Mouse (Mus musculus): ENCODE data around the gene Msi2. TPM values are rescaled to one million over a fixed set of nuclear protein-coding genes. Genes with fewer than 3 reads are reported as not detected.
A peak's percentile ranks its signal among the peaks of the same experiment; 100 is the strongest.

Gene Msi2
- polyA plus RNA-seq, 1 experiment from 2014 or later, result 20.2 TPM

- Histone ChIP-seq H3K27ac (replicated peaks) (peak overlapping the region; percentile 84), H3K4me3 (peak overlapping the region; percentile 21; the same call in 1 of the 2 replicates), H3K27me3 (replicated peaks; ENCODE audit: low read depth, poor library complexity, severe bottlenecking) (no peaks in the 10 kb centered on the region), H3K4me1 (peaks cover 98% of the 10 kb centered on the region), H3K9me3 (no peaks in the 10 kb centered on the region), H3K36me3 (replicated peaks) (no peaks in the 10 kb centered on the region; the same call in 1 of the 2 replicates)
- peak; percentile 63 for DNase-seq (ENCODE audit: low spot score)
- WGBS, result 32% methylated on average over 6 of the region's 6 CpGs
Measured at GRCm38 (mm10) chr11:88555902-88556549, 162.3 kb downstream of the Msi2 start.

- DNase-seq (ENCODE audit: low spot score), result no peak
- H3K36me3 ChIP-seq (replicated peaks), result no peaks in the 10 kb centered on the region
- WGBS, result 55% methylated on average over 8 of the region's 8 CpGs
- H3K27me3 ChIP-seq (replicated peaks; ENCODE audit: low read depth, poor library complexity, severe bottlenecking), result no peaks in the 10 kb centered on the region
- H3K4me1 ChIP-seq, result peaks cover 98% of the 10 kb centered on the region
- H3K9me3 ChIP-seq, result no peaks in the 10 kb centered on the region
- H3K27ac ChIP-seq (replicated peaks), result peak overlapping the region; percentile 84
- 0 out of 2 replicates have a peak overlapping the region, but pooled peaks have one; percentile 12 for H3K4me3 ChIP-seq
Measured at GRCm38 (mm10) chr11:88555232-88555818, 163.0 kb downstream of the Msi2 start.

- Histone ChIP-seq H3K27me3 (replicated peaks; ENCODE audit: low read depth, poor library complexity, severe bottlenecking) (no peaks in the 10 kb centered on the region), H3K36me3 (replicated peaks) (no peaks in the 10 kb centered on the region), H3K27ac (replicated peaks) (peak overlapping the region; percentile 84), H3K4me1 (peaks cover 98% of the 10 kb centered on the region), H3K9me3 (no peaks in the 10 kb centered on the region), H3K4me3 (no peak overlapping the region; the same call in 1 of the 2 replicates)
- WGBS, result 66% methylated on average over 11 of the region's 11 CpGs
- DNase-seq (ENCODE audit: low spot score), result no peak
Measured at GRCm38 (mm10) chr11:88553521-88554310, 164.6 kb downstream of the Msi2 start.

GRCm38 (mm10) chr11:88552987-88553386 is 165.3 kb downstream of the Msi2 start:
- peaks cover 98% of the 10 kb centered on the region for H3K4me1 ChIP-seq
- WGBS, result 28% methylated on average over 8 of the region's 8 CpGs
- H3K9me3 ChIP-seq, result no peaks in the 10 kb centered on the region
- H3K4me3 ChIP-seq, result no peak overlapping the region; the same call in 1 of the 2 replicates
- no peaks in the 10 kb centered on the region for H3K36me3 ChIP-seq (replicated peaks)
- peak overlapping the region; percentile 84 for H3K27ac ChIP-seq (replicated peaks)
- no peaks in the 10 kb centered on the region for H3K27me3 ChIP-seq (replicated peaks; ENCODE audit: low read depth, poor library complexity, severe bottlenecking)
- DNase-seq (ENCODE audit: low spot score), result peak; percentile 69

GRCm38 (mm10) chr11:88552385-88552784 is 165.9 kb downstream of the Msi2 start:
- no peak for DNase-seq (ENCODE audit: low spot score)
- peaks cover 98% of the 10 kb centered on the region for H3K4me1 ChIP-seq
- H3K9me3 ChIP-seq, result no peaks in the 10 kb centered on the region
- WGBS, result 65% methylated on average over 6 of the region's 6 CpGs
- peak overlapping the region; percentile 73 for H3K27ac ChIP-seq (replicated peaks)
- no peaks in the 10 kb centered on the region for H3K27me3 ChIP-seq (replicated peaks; ENCODE audit: low read depth, poor library complexity, severe bottlenecking)
- H3K4me3 ChIP-seq, result no peak overlapping the region
- H3K36me3 ChIP-seq (replicated peaks), result no peaks in the 10 kb centered on the region

GRCm38 (mm10) chr11:88551034-88551433 is 167.3 kb downstream of the Msi2 start:
- no peak overlapping the region for H3K4me3 ChIP-seq
- no peaks in the 10 kb centered on the region for H3K36me3 ChIP-seq (replicated peaks)
- peaks cover 96% of the 10 kb centered on the region for H3K4me1 ChIP-seq
- no peaks in the 10 kb centered on the region for H3K27me3 ChIP-seq (replicated peaks; ENCODE audit: low read depth, poor library complexity, severe bottlenecking)
- peak; percentile 56 for DNase-seq (ENCODE audit: low spot score)
- H3K27ac ChIP-seq (replicated peaks), result peak overlapping the region; percentile 73
- 19% methylated on average over 3 of the region's 3 CpGs for WGBS
- no peaks in the 10 kb centered on the region for H3K9me3 ChIP-seq

- Histone ChIP-seq H3K27me3 (replicated peaks; ENCODE audit: low read depth, poor library complexity, severe bottlenecking) (no peaks in the 10 kb centered on the region), H3K9me3 (no peaks in the 10 kb centered on the region), H3K36me3 (replicated peaks) (no peaks in the 10 kb centered on the region), H3K27ac (replicated peaks) (peak overlapping the region; percentile 73), H3K4me3 (no peak overlapping the region), H3K4me1 (peaks cover 89% of the 10 kb centered on the region)
- no peak for DNase-seq (ENCODE audit: low spot score)
- WGBS, result 47% methylated on average over 6 of the region's 6 CpGs
Measured at GRCm38 (mm10) chr11:88550083-88550907, 168.0 kb downstream of the Msi2 start.

GRCm38 (mm10) chr11:88549529-88549900 is 168.8 kb downstream of the Msi2 start:
- peak overlapping the region; percentile 73; the same call in 1 of the 2 replicates for H3K27ac ChIP-seq (replicated peaks)
- 84% methylated on average over 13 of the region's 13 CpGs for WGBS
- DNase-seq (ENCODE audit: low spot score), result no peak

GRCm38 (mm10) chr11:88548832-88549528 is 169.3 kb downstream of the Msi2 start:
- Histone ChIP-seq H3K27ac (replicated peaks) (peak overlapping the region; percentile 73; the same call in 1 of the 2 replicates), H3K4me1 (peaks cover 84% of the 10 kb centered on the region), H3K36me3 (replicated peaks) (0 out of 2 replicates have a peak, but pooled peaks cover 2% of the 10 kb centered on the region), H3K4me3 (no peak overlapping the region), H3K27me3 (replicated peaks; ENCODE audit: low read depth, poor library complexity, severe bottlenecking) (no peaks in the 10 kb centered on the region), H3K9me3 (no peaks in the 10 kb centered on the region)
- DNase-seq (ENCODE audit: low spot score), result no peak
- 76% methylated on average over 6 of the region's 6 CpGs for WGBS

More at GRCm38 (mm10) chr11:88549529-88549900, 168.8 kb downstream of the Msi2 start:
- Histone ChIP-seq H3K27me3 (replicated peaks; ENCODE audit: low read depth, poor library complexity, severe bottlenecking) (no peaks in the 10 kb centered on the region), H3K4me1 (peaks cover 84% of the 10 kb centered on the region), H3K36me3 (replicated peaks) (no peaks in the 10 kb centered on the region), H3K9me3 (no peaks in the 10 kb centered on the region), H3K4me3 (no peak overlapping the region)

GRCm38 (mm10) chr11:88548423-88548822 is 169.9 kb downstream of the Msi2 start:
- H3K4me3 ChIP-seq, result no peak overlapping the region
- H3K36me3 ChIP-seq (replicated peaks), result peaks cover 6% of the 10 kb centered on the region; the same call in 1 of the 2 replicates
- H3K27me3 ChIP-seq (replicated peaks; ENCODE audit: low read depth, poor library complexity, severe bottlenecking), result no peaks in the 10 kb centered on the region
- no peaks in the 10 kb centered on the region for H3K9me3 ChIP-seq
- 0 out of 2 replicates have a peak overlapping the region, but pooled peaks have one; percentile 73 for H3K27ac ChIP-seq (replicated peaks)
- H3K4me1 ChIP-seq, result peaks cover 84% of the 10 kb centered on the region
- 76% methylated on average over 7 of the region's 7 CpGs for WGBS
- no peak for DNase-seq (ENCODE audit: low spot score)

- Histone ChIP-seq H3K4me3 (no peak overlapping the region), H3K9me3 (no peaks in the 10 kb centered on the region), H3K27me3 (replicated peaks; ENCODE audit: low read depth, poor library complexity, severe bottlenecking) (no peaks in the 10 kb centered on the region), H3K4me1 (peaks cover 84% of the 10 kb centered on the region), H3K36me3 (replicated peaks) (peaks cover 15% of the 10 kb centered on the region; the same call in 1 of the 2 replicates), H3K27ac (replicated peaks) (no peak overlapping the region)
- DNase-seq (ENCODE audit: low spot score), result no peak
- 72% methylated on average over 6 of the region's 6 CpGs for WGBS
Measured at GRCm38 (mm10) chr11:88543771-88544170, 174.5 kb downstream of the Msi2 start.

Measured in embryonic facial prominence, embryonic 10.5 days (tissue).